ENCODE assay signal across 11 mouse cellular contexts in the genomic region with DNA sequence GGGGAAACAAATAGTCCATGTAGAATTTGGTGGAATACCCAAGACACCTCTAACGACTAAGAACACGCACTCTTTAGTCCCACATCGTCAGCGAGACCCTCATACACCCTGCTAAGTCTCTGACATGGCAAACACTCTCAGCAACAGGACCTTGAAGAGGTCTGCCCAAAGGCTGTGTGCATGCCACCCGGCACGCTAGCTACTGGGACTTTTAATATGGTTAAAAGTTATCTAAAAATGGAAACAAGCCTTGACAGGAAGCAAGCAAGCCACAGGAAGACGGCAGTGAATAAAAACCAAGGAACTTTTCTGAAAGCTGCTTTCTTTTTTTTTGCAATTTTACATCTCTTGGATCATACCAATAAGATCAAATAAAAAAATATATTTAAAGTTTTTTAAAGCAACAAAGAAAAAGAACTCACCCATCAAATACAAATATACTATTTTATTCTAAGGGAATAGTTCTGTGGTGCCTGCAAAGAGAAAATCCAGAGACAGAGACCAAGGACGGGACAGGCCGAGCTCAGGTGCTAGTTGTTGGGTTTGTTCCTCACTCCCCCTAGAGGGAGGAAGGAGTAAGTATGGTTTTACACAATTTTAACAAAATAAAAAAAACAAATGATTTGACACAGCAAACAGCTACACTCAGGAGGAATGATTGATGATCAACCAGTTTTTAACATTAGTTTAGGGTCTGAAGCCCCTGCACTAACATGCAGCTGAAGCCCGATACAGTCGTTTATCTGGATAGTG.
DNase-seq lines count a peak whose midpoint lies in the region; ATAC-seq and TF ChIP-seq lines count a peak whose summit lies in the region.
"Had no signal": no experiment of that assay in that cellular context is flagged by ENCODE, and none has a peak within 500 bp of the region (broad histone marks: within the 10 kb centered on the region; RNA-seq: fewer than 3 reads in every experiment).

No protein-coding gene starts in this region.

- 80% methylated on average over 11 of the region's 11 CpGs for WGBS in midbrain, postnatal 0 days
- whole genome bisulfite sequencing in midbrain, embryonic 10.5 days = 89% methylated on average over 11 of the region's 11 CpGs
- 77% methylated on average over 11 of the region's 11 CpGs for WGBS in stomach, postnatal 0 days
- 86% methylated on average over 11 of the region's 11 CpGs for WGBS in hindbrain, embryonic 14.5 days

- peaks cover 24% of the 10 kb centered on the region for H3K36me3 ChIP-seq in midbrain, postnatal 0 days (ENCODE audit: insufficient read depth, low read length)
- H3K36me3 ChIP-seq in midbrain, embryonic 10.5 days = peaks cover 78% of the 10 kb centered on the region
- peaks cover 6% of the 10 kb centered on the region; the same call in 1 of the 2 replicates for H3K36me3 ChIP-seq in stomach, postnatal 0 days (ENCODE audit: control insufficient read depth, insufficient read depth, low read length)
- peaks cover 63% of the 10 kb centered on the region for H3K36me3 ChIP-seq in hindbrain, embryonic 14.5 days (replicated peaks; ENCODE audit: control insufficient read depth, insufficient read depth)

- no peak overlapping the region for H3K9ac ChIP-seq in midbrain, postnatal 0 days (replicated peaks; ENCODE audit: low read length, poor library complexity, severe bottlenecking)
- no peak overlapping the region for H3K9ac ChIP-seq in stomach, postnatal 0 days (ENCODE audit: low read length)
- no peak overlapping the region for H3K9ac ChIP-seq in hindbrain, embryonic 14.5 days
- H3K9ac ChIP-seq: embryonic facial prominence, embryonic 12.5 days had no signal

- TF ChIP-seq CTCF in gastrocnemius, adult 2 months (IDR thresholded peaks at IDR 0.05) = peak; percentile 40
- TF ChIP-seq CTCF in midbrain, postnatal 0 days (IDR thresholded peaks at IDR 0.05) = peak; percentile 55
- peak; percentile 34; the same call in 1 of the 2 replicates for TF ChIP-seq CTCF in brain, embryonic 14.5 days (IDR thresholded peaks at IDR 0.05; ENCODE audit: borderline replicate concordance, extremely low read depth, insufficient read depth, insufficient read length)
- peak; percentile 62 for TF ChIP-seq CTCF in stomach, postnatal 0 days (IDR thresholded peaks at IDR 0.05; ENCODE audit: low read depth)

- TF ChIP-seq POLR2A in brain, embryonic 14.5 days (IDR thresholded peaks at IDR 0.05; ENCODE audit: borderline replicate concordance, extremely low read depth, insufficient read depth, insufficient read length, poor library complexity, severe bottlenecking) = no peak

- H3K4me2 ChIP-seq in midbrain, postnatal 0 days (ENCODE audit: low read depth, low read length, poor library complexity, severe bottlenecking) = no peak overlapping the region
- H3K4me2 ChIP-seq in stomach, postnatal 0 days (replicated peaks; ENCODE audit: low read depth) = no peak overlapping the region
- no peak overlapping the region for H3K4me2 ChIP-seq in hindbrain, embryonic 14.5 days (replicated peaks)
- H3K4me2 ChIP-seq: embryonic facial prominence, embryonic 12.5 days had no signal

- no peak for TF ChIP-seq EP300 in stomach, postnatal 0 days (optimal IDR thresholded peaks at IDR 0.05)

- H3K27me3 ChIP-seq in midbrain, postnatal 0 days (ENCODE audit: insufficient read depth, low read length) = no peaks in the 10 kb centered on the region
- no peaks in the 10 kb centered on the region for H3K27me3 ChIP-seq in midbrain, embryonic 10.5 days (ENCODE audit: low read depth, poor library complexity, severe bottlenecking)
- H3K27me3 ChIP-seq in stomach, postnatal 0 days (ENCODE audit: control insufficient read depth, insufficient read depth, low read length) = no peaks in the 10 kb centered on the region
- H3K27me3 ChIP-seq in hindbrain, embryonic 14.5 days (ENCODE audit: control insufficient read depth, insufficient read depth, low read length) = no peaks in the 10 kb centered on the region
- H3K27me3 ChIP-seq: embryonic facial prominence, embryonic 12.5 days had no signal

- no peaks in the 10 kb centered on the region for H3K9me3 ChIP-seq in midbrain, postnatal 0 days (ENCODE audit: low read length)
- H3K9me3 ChIP-seq in midbrain, embryonic 10.5 days (replicated peaks) = no peaks in the 10 kb centered on the region
- no peaks in the 10 kb centered on the region for H3K9me3 ChIP-seq in stomach, postnatal 0 days (ENCODE audit: control insufficient read depth, low read length)
- H3K9me3 ChIP-seq in hindbrain, embryonic 14.5 days (ENCODE audit: control insufficient read depth, low read length) = no peaks in the 10 kb centered on the region
- H3K9me3 ChIP-seq: embryonic facial prominence, embryonic 12.5 days; hindbrain, embryonic 10.5 days had no signal

- H3K27ac ChIP-seq in gastrocnemius, adult 2 months = no peak overlapping the region
- H3K27ac ChIP-seq in midbrain, postnatal 0 days (ENCODE audit: low read depth, low read length) = no peak overlapping the region
- H3K27ac ChIP-seq in midbrain, embryonic 10.5 days (replicated peaks) = no peak overlapping the region
- no peak overlapping the region for H3K27ac ChIP-seq in stomach, postnatal 0 days (replicated peaks)
- H3K27ac ChIP-seq in hindbrain, embryonic 14.5 days = no peak overlapping the region
- H3K27ac ChIP-seq: embryonic facial prominence, embryonic 12.5 days; hindbrain, embryonic 10.5 days had no signal

- ATAC-seq in midbrain, postnatal 0 days (ENCODE audit: low FRiP score) = no peak
- ATAC-seq in stomach, postnatal 0 days (ENCODE audit: low FRiP score, low TSS enrichment) = no peak
- no peak for ATAC-seq in hindbrain, embryonic 14.5 days (ENCODE audit: low FRiP score)

- no peaks in the 10 kb centered on the region for H3K4me1 ChIP-seq in midbrain, postnatal 0 days (ENCODE audit: insufficient read depth, low read length)
- H3K4me1 ChIP-seq in midbrain, embryonic 10.5 days = no peaks in the 10 kb centered on the region
- no peaks in the 10 kb centered on the region for H3K4me1 ChIP-seq in stomach, postnatal 0 days (replicated peaks; ENCODE audit: control insufficient read depth, insufficient read depth)
- no peaks in the 10 kb centered on the region for H3K4me1 ChIP-seq in hindbrain, embryonic 14.5 days (replicated peaks; ENCODE audit: control insufficient read depth, insufficient read depth, low read length)
- H3K4me1 ChIP-seq: embryonic facial prominence, embryonic 12.5 days; hindbrain, embryonic 10.5 days had no signal

- intact Hi-C loops in gastrocnemius, adult 2 months (cut with DNase I) = no loop called here
- intact Hi-C loops in gastrocnemius, postnatal 36 days (cut with DNase I) = no loop called here

- H3K4me3 ChIP-seq in gastrocnemius, adult 2 months = no peak overlapping the region
- no peak overlapping the region for H3K4me3 ChIP-seq in midbrain, postnatal 0 days (ENCODE audit: low read depth, low read length)
- H3K4me3 ChIP-seq in midbrain, embryonic 10.5 days = no peak overlapping the region
- no peak overlapping the region for H3K4me3 ChIP-seq in stomach, postnatal 0 days (ENCODE audit: low read depth, low read length)
- no peak overlapping the region for H3K4me3 ChIP-seq in hindbrain, embryonic 14.5 days (replicated peaks; ENCODE audit: low read length)
- H3K4me3 ChIP-seq: embryonic facial prominence, embryonic 12.5 days; hindbrain, embryonic 10.5 days had no signal

- no peak for DNase-seq in gastrocnemius, adult 2 months
- DNase-seq in gastrocnemius, postnatal 36 days = no peak
- no peak for DNase-seq in midbrain, postnatal 0 days (ENCODE audit: low spot score)
- DNase-seq in midbrain, embryonic 10.5 days (ENCODE audit: low spot score) = no peak
- no peak for DNase-seq in brain, embryonic 14.5 days (ENCODE audit: low read depth)
- no peak for DNase-seq in stomach, postnatal 0 days (ENCODE audit: low spot score)
- DNase-seq in hindbrain, embryonic 14.5 days (ENCODE audit: low spot score) = no peak
- DNase-seq in cerebellum, adult 9-10 months = no peak
- DNase-seq: lung, postnatal 4 days had no signal
